Mouse (Mus musculus) kidney, adult 11 months (tissue): ENCODE data around the gene Lemd1.

ENCODE experiments used
- DNase-seq: peaks from one replicate; pipeline ENCODE4 v3.0.0; 2022

Gene Lemd1

GRCm38 (mm10) chr1:132202771-132203170 lies 11.5 kb downstream of the Lemd1 start:
- DNase-seq = no peak

- no peak for DNase-seq
Observed at GRCm38 (mm10) chr1:132205958-132206357, 14.7 kb downstream of the Lemd1 start.

- no peak for DNase-seq
Observed at GRCm38 (mm10) chr1:132206828-132207227, 15.6 kb downstream of the Lemd1 start.

GRCm38 (mm10) chr1:132208154-132208553 lies 16.9 kb downstream of the Lemd1 start:
- no peak for DNase-seq

- DNase-seq = no peak
Observed at GRCm38 (mm10) chr1:132209400-132209799, 18.2 kb downstream of the Lemd1 start.

GRCm38 (mm10) chr1:132210922-132211321 lies 19.7 kb downstream of the Lemd1 start:
- peak; percentile 21 for DNase-seq

GRCm38 (mm10) chr1:132211672-132212071 lies 20.4 kb downstream of the Lemd1 start:
- no peak for DNase-seq

GRCm38 (mm10) chr1:132212218-132212617 lies 21.0 kb downstream of the Lemd1 start:
- peak; percentile 23 for DNase-seq

GRCm38 (mm10) chr1:132213076-132213475 lies 21.8 kb downstream of the Lemd1 start:
- no peak for DNase-seq

- DNase-seq = no peak
Observed at GRCm38 (mm10) chr1:132216276-132216675, 25.0 kb downstream of the Lemd1 start.

GRCm38 (mm10) chr1:132221627-132222026 lies 30.4 kb downstream of the Lemd1 start:
- DNase-seq = no peak

- DNase-seq = no peak
Observed at GRCm38 (mm10) chr1:132222166-132222565, 30.9 kb downstream of the Lemd1 start.

GRCm38 (mm10) chr1:132226297-132227080 lies 35.3 kb downstream of the Lemd1 start:
- no peak for DNase-seq

GRCm38 (mm10) chr1:132229667-132230066 lies 38.4 kb downstream of the Lemd1 start, which contains the start of gene Gm10188:
Gene Gm10188 (minus strand): TSS chr1:132229767.
- DNase-seq = no peak

GRCm38 (mm10) chr1:132231470-132232274 lies 40.4 kb downstream of the Lemd1 start:
- no peak for DNase-seq

- DNase-seq = no peak
Observed at GRCm38 (mm10) chr1:132233566-132233965, 42.3 kb downstream of the Lemd1 start.

- no peak for DNase-seq
Observed at GRCm38 (mm10) chr1:132234757-132235273, 43.6 kb downstream of the Lemd1 start.

- peak; percentile 31 for DNase-seq
Observed at GRCm38 (mm10) chr1:132237585-132238159, 46.4 kb downstream of the Lemd1 start.

- DNase-seq = no peak
Observed at GRCm38 (mm10) chr1:132245010-132245409, 53.8 kb downstream of the Lemd1 start.

GRCm38 (mm10) chr1:132246137-132246536 lies 54.9 kb downstream of the Lemd1 start:
- no peak for DNase-seq

GRCm38 (mm10) chr1:132246641-132247040 lies 55.4 kb downstream of the Lemd1 start:
- DNase-seq = peak; percentile 38

- DNase-seq = no peak
Observed at GRCm38 (mm10) chr1:132254467-132254866, 63.2 kb downstream of the Lemd1 start.

- no peak for DNase-seq
Observed at GRCm38 (mm10) chr1:132260331-132260730, 69.1 kb downstream of the Lemd1 start.
